Mouse (Mus musculus): ENCODE measurements at regions not wholly inside any gene's neighbourhood (a gene's known extent, or its start where the extent isn't known, plus 50 kb on each side); places are given as distances from the start of the nearest gene placed in this dataset.

- Histone ChIP-seq H3K27me3 (replicated peaks) (no peaks in the 10 kb centered on the region), H3K9me3 (replicated peaks) (no peaks in the 10 kb centered on the region), H3K4me1 (replicated peaks) (no peaks in the 10 kb centered on the region), H3K9ac (no peak overlapping the region), H3K4me2 (no peak overlapping the region), H3K36me3 (no peaks in the 10 kb centered on the region), H3K4me3 (no peak overlapping the region), H3K27ac (ENCODE audit: poor library complexity, severe bottlenecking) (no peak overlapping the region)
- 51% methylated on average over 3 of the region's 3 CpGs for WGBS
- no peak for ATAC-seq (ENCODE audit: insufficient number of reproducible peaks, low FRiP score)
Observed at GRCm38 (mm10) chr5:101294031-101294430, 370.8 kb downstream of the Nkx6-1 start.

- Histone ChIP-seq H3K36me3 (no peaks in the 10 kb centered on the region), H3K27me3 (replicated peaks) (no peaks in the 10 kb centered on the region), H3K4me3 (no peak overlapping the region), H3K9me3 (replicated peaks) (no peaks in the 10 kb centered on the region), H3K4me2 (no peak overlapping the region), H3K27ac (ENCODE audit: poor library complexity, severe bottlenecking) (no peak overlapping the region), H3K4me1 (replicated peaks) (no peaks in the 10 kb centered on the region), H3K9ac (no peak overlapping the region)
- no peak for ATAC-seq (ENCODE audit: insufficient number of reproducible peaks, low FRiP score)
- 51% methylated on average over 6 of the region's 6 CpGs for WGBS
Observed at GRCm38 (mm10) chr5:101288358-101288757, 376.4 kb downstream of the Nkx6-1 start.

- Histone ChIP-seq H3K4me3 (no peak overlapping the region), H3K27me3 (replicated peaks) (no peaks in the 10 kb centered on the region), H3K36me3 (no peaks in the 10 kb centered on the region), H3K4me2 (no peak overlapping the region), H3K4me1 (replicated peaks) (no peaks in the 10 kb centered on the region), H3K9ac (no peak overlapping the region), H3K9me3 (replicated peaks) (no peaks in the 10 kb centered on the region), H3K27ac (ENCODE audit: poor library complexity, severe bottlenecking) (no peak overlapping the region)
- 64% methylated on average over 7 of the region's 7 CpGs for WGBS
- ATAC-seq (ENCODE audit: insufficient number of reproducible peaks, low FRiP score), result no peak
Observed at GRCm38 (mm10) chr5:101285941-101286340, 378.9 kb downstream of the Nkx6-1 start.

GRCm38 (mm10) chr5:101250474-101250873 lies 405.0 kb downstream of the Gpat3 start:
- WGBS, result 80% methylated on average over 3 of the region's 3 CpGs
- Histone ChIP-seq H3K27ac (ENCODE audit: poor library complexity, severe bottlenecking) (no peak overlapping the region), H3K27me3 (replicated peaks) (no peaks in the 10 kb centered on the region), H3K4me2 (no peak overlapping the region), H3K9ac (no peak overlapping the region), H3K4me3 (no peak overlapping the region), H3K9me3 (replicated peaks) (no peaks in the 10 kb centered on the region), H3K4me1 (replicated peaks) (no peaks in the 10 kb centered on the region), H3K36me3 (no peaks in the 10 kb centered on the region)
- no peak for ATAC-seq (ENCODE audit: insufficient number of reproducible peaks, low FRiP score)

- Histone ChIP-seq H3K36me3 (no peaks in the 10 kb centered on the region), H3K9me3 (replicated peaks) (no peaks in the 10 kb centered on the region), H3K9ac (no peak overlapping the region), H3K4me3 (no peak overlapping the region), H3K4me2 (no peak overlapping the region), H3K4me1 (replicated peaks) (no peaks in the 10 kb centered on the region), H3K27me3 (replicated peaks) (no peaks in the 10 kb centered on the region), H3K27ac (ENCODE audit: poor library complexity, severe bottlenecking) (no peak overlapping the region)
- no peak for ATAC-seq (ENCODE audit: insufficient number of reproducible peaks, low FRiP score)
- WGBS, result 82% methylated on average over 2 of the region's 2 CpGs
Observed at GRCm38 (mm10) chr5:101242651-101243050, 397.1 kb downstream of the Gpat3 start.

- WGBS, result 55% methylated on average over 16 of the region's 16 CpGs
- H3K4me2 ChIP-seq, result peak overlapping the region; percentile 51
Observed at GRCm38 (mm10) chr5:101239298-101240118, 394.0 kb downstream of the Gpat3 start.

GRCm38 (mm10) chr5:101236163-101236693 lies 390.7 kb downstream of the Gpat3 start:
- H3K4me1 ChIP-seq (replicated peaks), result no peaks in the 10 kb centered on the region
- 67% methylated on average over 9 of the region's 9 CpGs for WGBS
- ATAC-seq (ENCODE audit: insufficient number of reproducible peaks, low FRiP score), result no peak
- no peak overlapping the region for H3K27ac ChIP-seq (ENCODE audit: poor library complexity, severe bottlenecking)
- H3K27me3 ChIP-seq (replicated peaks), result no peaks in the 10 kb centered on the region
- no peak overlapping the region for H3K4me2 ChIP-seq
- H3K4me3 ChIP-seq, result no peak overlapping the region
- H3K9ac ChIP-seq, result no peak overlapping the region
- no peaks in the 10 kb centered on the region for H3K36me3 ChIP-seq
- no peaks in the 10 kb centered on the region for H3K9me3 ChIP-seq (replicated peaks)

More at GRCm38 (mm10) chr5:101239298-101240118, 394.0 kb downstream of the Gpat3 start:
- Histone ChIP-seq H3K27ac (ENCODE audit: poor library complexity, severe bottlenecking) (no peak overlapping the region), H3K36me3 (no peaks in the 10 kb centered on the region), H3K9me3 (replicated peaks) (no peaks in the 10 kb centered on the region), H3K9ac (no peak overlapping the region), H3K4me3 (peak overlapping the region; percentile 17; the same call in 1 of the 2 replicates), H3K27me3 (replicated peaks) (no peaks in the 10 kb centered on the region), H3K4me1 (replicated peaks) (no peaks in the 10 kb centered on the region)
- no peak for ATAC-seq (ENCODE audit: insufficient number of reproducible peaks, low FRiP score)

GRCm38 (mm10) chr5:101222390-101222789 lies 376.9 kb downstream of the Gpat3 start:
- H3K9me3 ChIP-seq (replicated peaks), result no peaks in the 10 kb centered on the region
- H3K27ac ChIP-seq (ENCODE audit: poor library complexity, severe bottlenecking), result no peak overlapping the region
- H3K4me3 ChIP-seq, result no peak overlapping the region
- H3K27me3 ChIP-seq (replicated peaks), result no peaks in the 10 kb centered on the region
- no peaks in the 10 kb centered on the region for H3K36me3 ChIP-seq
- no peak for ATAC-seq (ENCODE audit: insufficient number of reproducible peaks, low FRiP score)
- no peak overlapping the region for H3K9ac ChIP-seq
- H3K4me2 ChIP-seq, result no peak overlapping the region
- 80% methylated on average over 10 of the region's 10 CpGs for WGBS
- no peaks in the 10 kb centered on the region for H3K4me1 ChIP-seq (replicated peaks)

- Histone ChIP-seq H3K27me3 (replicated peaks) (no peaks in the 10 kb centered on the region), H3K27ac (ENCODE audit: poor library complexity, severe bottlenecking) (no peak overlapping the region), H3K4me3 (no peak overlapping the region), H3K4me2 (no peak overlapping the region), H3K9me3 (replicated peaks) (no peaks in the 10 kb centered on the region), H3K9ac (no peak overlapping the region), H3K4me1 (replicated peaks) (no peaks in the 10 kb centered on the region), H3K36me3 (no peaks in the 10 kb centered on the region)
- ATAC-seq (ENCODE audit: insufficient number of reproducible peaks, low FRiP score), result no peak
- 77% methylated on average over 3 of the region's 3 CpGs for WGBS
Observed at GRCm38 (mm10) chr5:101218082-101218481, 372.6 kb downstream of the Gpat3 start.

GRCm38 (mm10) chr5:101216837-101217571 lies 371.5 kb downstream of the Gpat3 start:
- H3K27me3 ChIP-seq (replicated peaks), result no peaks in the 10 kb centered on the region
- no peaks in the 10 kb centered on the region for H3K9me3 ChIP-seq (replicated peaks)
- no peak overlapping the region for H3K27ac ChIP-seq (ENCODE audit: poor library complexity, severe bottlenecking)
- H3K4me3 ChIP-seq, result no peak overlapping the region
- no peaks in the 10 kb centered on the region for H3K4me1 ChIP-seq (replicated peaks)
- 77% methylated on average over 10 of the region's 10 CpGs for WGBS
- no peak overlapping the region for H3K4me2 ChIP-seq
- no peak for ATAC-seq (ENCODE audit: insufficient number of reproducible peaks, low FRiP score)
- H3K36me3 ChIP-seq, result no peaks in the 10 kb centered on the region
- H3K9ac ChIP-seq, result no peak overlapping the region

- Histone ChIP-seq H3K36me3 (no peaks in the 10 kb centered on the region), H3K4me3 (no peak overlapping the region), H3K9me3 (replicated peaks) (no peaks in the 10 kb centered on the region), H3K27me3 (replicated peaks) (no peaks in the 10 kb centered on the region), H3K4me2 (no peak overlapping the region), H3K9ac (no peak overlapping the region), H3K27ac (ENCODE audit: poor library complexity, severe bottlenecking) (no peak overlapping the region), H3K4me1 (replicated peaks) (no peaks in the 10 kb centered on the region)
- WGBS, result 79% methylated on average over 4 of the region's 4 CpGs
- ATAC-seq (ENCODE audit: insufficient number of reproducible peaks, low FRiP score), result no peak
Observed at GRCm38 (mm10) chr5:101211974-101212373, 366.5 kb downstream of the Gpat3 start.
